Mouse (Mus musculus) heart, adult 8-10 months (tissue): ENCODE data around the gene Gimap7. TPM values are rescaled to one million over a fixed set of nuclear protein-coding genes. Genes with fewer than 3 reads are reported as not detected.
A peak's percentile ranks its signal among the peaks of the same experiment; 100 is the strongest.

Experiments
- DNase-seq: peaks from one replicate; pipeline ENCODE4 v3.0.0; 2022; ENCODE audit warnings: low spot score
- total RNA-seq, 4 experiments: library from RNA; stranded (reverse); gene quantifications; 2 replicates each; pipeline ENCODE4 v1.2.4; 2022

Gimap7 gene
- total RNA-seq, 4 experiments from 2014 or later = 0.22 to 0.78 (median 0.71) TPM; not detected in 1

GRCm38 (mm10) chr6:48692962-48693361 lies 25.5 kb upstream of the Gimap7 start:
- DNase-seq = no peak

- DNase-seq = no peak
Observed at GRCm38 (mm10) chr6:48696830-48697554, 21.4 kb upstream of the Gimap7 start.

- DNase-seq = no peak
Observed at GRCm38 (mm10) chr6:48697555-48697930, 20.9 kb upstream of the Gimap7 start.

- DNase-seq = no peak
Observed at GRCm38 (mm10) chr6:48698066-48698856, 20.2 kb upstream of the Gimap7 start.

GRCm38 (mm10) chr6:48698888-48699287 lies 19.5 kb upstream of the Gimap7 start:
- DNase-seq = no peak

GRCm38 (mm10) chr6:48700251-48701075 lies 18.0 kb upstream of the Gimap7 start:
- DNase-seq = peak; percentile 82

GRCm38 (mm10) chr6:48702146-48702545 lies 16.3 kb upstream of the Gimap7 start:
- no peak for DNase-seq

- no peak for DNase-seq
Observed at GRCm38 (mm10) chr6:48702601-48703000, 15.8 kb upstream of the Gimap7 start.

GRCm38 (mm10) chr6:48704146-48704545 lies 14.3 kb upstream of the Gimap7 start:
- no peak for DNase-seq

- no peak for DNase-seq
Observed at GRCm38 (mm10) chr6:48706130-48706529, 12.3 kb upstream of the Gimap7 start.

GRCm38 (mm10) chr6:48720326-48720725 lies 1.9 kb downstream of the Gimap7 start:
- DNase-seq = no peak

- no peak for DNase-seq
Observed at GRCm38 (mm10) chr6:48723468-48723867, 5.0 kb downstream of the Gimap7 start.

GRCm38 (mm10) chr6:48725476-48725875 lies 7.1 kb downstream of the Gimap7 start:
- peak; percentile 87 for DNase-seq

- no peak for DNase-seq
Observed at GRCm38 (mm10) chr6:48727761-48728160, 9.3 kb downstream of the Gimap7 start.

- DNase-seq = no peak
Observed at GRCm38 (mm10) chr6:48732864-48733304, 14.5 kb downstream of the Gimap7 start.

- no peak for DNase-seq
Observed at GRCm38 (mm10) chr6:48733660-48734059, 15.2 kb downstream of the Gimap7 start.

GRCm38 (mm10) chr6:48737053-48737452 lies 18.6 kb downstream of the Gimap7 start:
- no peak for DNase-seq

GRCm38 (mm10) chr6:48737688-48738087 lies 19.3 kb downstream of the Gimap7 start:
- DNase-seq = no peak

GRCm38 (mm10) chr6:48738961-48739779 lies 20.7 kb downstream of the Gimap7 start, which contains the start of gene Gimap1:
Gene Gimap1 (plus strand): TSS chr6:48739054.
- DNase-seq = peak; percentile 68

GRCm38 (mm10) chr6:48739780-48740055 lies 21.3 kb downstream of the Gimap7 start:
- no peak for DNase-seq

GRCm38 (mm10) chr6:48740501-48741169 lies 22.2 kb downstream of the Gimap7 start:
- DNase-seq = no peak
